Mouse (Mus musculus) intestine, embryonic 16.5 days (tissue): ENCODE measurements around the gene Taf1d. TPM values are rescaled to one million over a fixed set of nuclear protein-coding genes. Genes with fewer than 3 reads are reported as not detected.
"Not testable (repeated sequence)": the region's sequence is repeated elsewhere in the genome, so short reads cannot be mapped to it uniquely, and the experiment has no call there.

ENCODE experiments used
- ATAC-seq: fragments of 200-750 bp; cut with Nextera tagmentation; 2 replicates; pipeline ENCODE4 v1.8.0; 2017; ENCODE audit warnings: moderate TSS enrichment, moderate library complexity
- H3K27ac ChIP-seq: fragments of 300-500 bp; sonication (generic); 2 replicates; pipeline ENCODE4 v1.5.1; 2014; ENCODE audit warnings: mild to moderate bottlenecking, low read length
- H3K27me3 ChIP-seq: fragments of 300-500 bp; sonication (generic); replicated peaks from 2 replicates; pipeline ENCODE4 v1.6.1; 2014; ENCODE audit warnings: low read length, control low read depth, mixed read lengths; ENCODE audit not compliant: control insufficient read depth, insufficient read depth
- H3K36me3 ChIP-seq: fragments of 300-500 bp; sonication (generic); 2 replicates; pipeline ENCODE4 v1.6.1; 2014; ENCODE audit warnings: low read length, control low read depth; ENCODE audit not compliant: control insufficient read depth, insufficient read depth
- H3K4me1 ChIP-seq: fragments of 300-500 bp; sonication (generic); 2 replicates; pipeline ENCODE4 v1.6.1; 2014; ENCODE audit warnings: low read length, control low read depth, mixed read lengths; ENCODE audit not compliant: control insufficient read depth, insufficient read depth
- H3K4me2 ChIP-seq: fragments of 300-500 bp; sonication (generic); 2 replicates; pipeline ENCODE4 v1.6.1; 2014; ENCODE audit warnings: low read depth, low read length, control low read depth
- H3K4me3 ChIP-seq: fragments of 300-500 bp; sonication (generic); 2 replicates; pipeline ENCODE4 v1.5.1; 2014; ENCODE audit warnings: mild to moderate bottlenecking, low read length
- H3K9ac ChIP-seq: fragments of 300-500 bp; sonication (generic); 2 replicates; pipeline ENCODE4 v1.6.1; 2014; ENCODE audit warnings: low read depth, low read length
- H3K9me3 ChIP-seq: fragments of 300-500 bp; sonication (generic); 2 replicates; pipeline ENCODE4 v1.6.1; 2016; ENCODE audit warnings: low read length, control low read depth; ENCODE audit not compliant: control insufficient read depth
- WGBS: fragments of 180-500 bp; shearing (Covaris S2); extraction: QIAGEN DNeasy Blood & Tissue Kit; methylation state at CpG from one replicate; pipeline ENCODE4 v1.1.7; 2014; 5-methylcytosine and 5-hydroxymethylcytosine counted together
- polyA plus RNA-seq: library from polyadenylated mRNA; unstranded; fragments of >200 nt; fragmentation: Nextera tagmentation; extraction: Ambion mirVana; gene quantifications from 2 replicates; pipeline ENCODE4 v1.2.1, GENCODE M21; 2015

The Taf1d gene
- polyA plus RNA-seq, 1 experiment from 2014 or later, result 56.9 TPM

DNA sequence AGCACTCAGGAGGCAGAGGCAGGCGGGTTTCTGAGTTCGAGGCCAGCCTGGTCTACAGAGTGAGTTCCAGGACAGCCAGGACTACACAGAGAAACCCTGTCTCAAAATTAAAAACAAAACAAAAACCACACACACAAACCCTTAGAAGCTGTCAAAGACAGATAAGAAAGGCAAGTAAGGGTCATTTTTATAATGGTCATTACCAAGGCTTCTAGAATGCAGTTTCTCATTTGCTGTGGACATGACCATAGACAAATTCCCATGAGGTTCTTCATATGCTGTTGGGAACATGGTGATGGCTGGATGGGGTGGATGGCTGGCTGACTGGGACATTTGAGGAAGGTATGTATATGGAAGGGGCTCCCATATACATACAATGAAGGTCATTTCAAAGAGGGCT, 10.3 kb downstream of the Taf1d start:
- peaks cover 18% of the 10 kb centered on the region for H3K36me3 ChIP-seq
- H3K4me1 ChIP-seq, H3K4me3 ChIP-seq, H3K27me3 ChIP-seq, ATAC-seq, H3K9me3 ChIP-seq, H3K4me2 ChIP-seq, H3K27ac ChIP-seq, H3K9ac ChIP-seq: not testable (repeated sequence)
- WGBS, result 89% methylated on average over 1 of the region's 2 CpGs

- 53% methylated on average over 5 of the region's 5 CpGs for WGBS
- H3K36me3 ChIP-seq, result peaks cover 20% of the 10 kb centered on the region
These were observed 11.5 kb downstream of the Taf1d start for GRCm38 (mm10) chr9:15317223-15318169.

DNA sequence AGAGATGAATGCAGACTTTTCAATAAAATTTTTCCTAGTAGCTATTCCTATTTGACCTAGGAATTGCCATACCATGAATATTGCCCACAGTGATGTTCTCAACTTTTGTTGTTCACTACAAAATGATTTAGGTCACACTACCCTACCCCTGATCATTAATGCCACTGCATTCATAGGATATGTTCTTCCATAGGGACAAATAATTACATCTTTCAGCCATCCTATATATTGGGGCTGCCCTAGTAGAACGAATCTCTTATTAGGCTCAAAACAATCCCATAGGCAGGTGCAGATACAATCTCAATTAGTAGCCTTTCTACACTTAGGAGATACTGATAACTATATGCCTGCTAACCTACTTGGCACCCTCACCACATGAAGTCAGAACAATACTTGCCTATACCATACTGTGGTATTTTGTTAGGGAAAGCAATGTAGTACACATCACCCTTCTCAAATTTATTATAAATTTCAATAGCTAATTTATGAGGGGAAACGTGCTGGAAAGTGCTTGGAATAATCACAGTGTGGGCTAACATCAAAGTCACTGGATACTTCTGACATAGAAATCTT, 12.2 kb downstream of the Taf1d start:
- Histone ChIP-seq H3K27me3 (no peaks in the 10 kb centered on the region), H3K4me1 (no peaks in the 10 kb centered on the region), H3K4me2 (no peak overlapping the region), H3K36me3 (peaks cover 20% of the 10 kb centered on the region), H3K4me3 (no peak overlapping the region), H3K27ac (no peak overlapping the region), H3K9me3 (no peaks in the 10 kb centered on the region), H3K9ac (no peak overlapping the region)
- no peak for ATAC-seq
- WGBS, result 69% methylated on average over 2 of the region's 2 CpGs

More at GRCm38 (mm10) chr9:15317223-15318169, 11.5 kb downstream of the Taf1d start:
- Histone ChIP-seq H3K27ac (no peak overlapping the region), H3K9me3 (no peaks in the 10 kb centered on the region), H3K9ac (no peak overlapping the region), H3K27me3 (no peaks in the 10 kb centered on the region), H3K4me1 (no peaks in the 10 kb centered on the region), H3K4me3 (no peak overlapping the region), H3K4me2 (no peak overlapping the region)
- ATAC-seq, result no peak

DNA sequence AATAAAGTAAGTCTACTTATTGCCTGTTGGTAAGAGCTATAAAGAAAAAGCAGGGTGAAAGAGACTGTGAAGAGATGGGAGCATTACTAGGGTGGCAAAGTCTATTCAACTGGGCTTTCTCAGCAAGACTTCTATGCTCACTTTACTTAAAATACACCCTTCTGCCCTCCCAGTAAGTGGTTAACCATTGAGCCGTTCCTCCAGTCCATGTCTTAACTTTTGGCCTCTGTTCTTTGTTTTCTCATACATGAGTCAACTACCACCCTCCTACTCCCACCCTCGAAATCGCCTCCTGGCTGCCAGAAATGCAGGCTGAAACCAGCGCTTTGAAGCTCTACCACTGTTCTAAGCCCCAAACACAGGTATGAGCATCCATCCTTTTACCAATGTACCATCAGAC, 31.8 kb downstream of the Taf1d start:
- Histone ChIP-seq H3K9me3 (no peaks in the 10 kb centered on the region), H3K4me2 (no peak overlapping the region), H3K36me3 (peaks cover 7% of the 10 kb centered on the region; the same call in 1 of the 2 replicates), H3K4me3 (no peak overlapping the region), H3K4me1 (no peaks in the 10 kb centered on the region), H3K9ac (no peak overlapping the region), H3K27ac (no peak overlapping the region), H3K27me3 (no peaks in the 10 kb centered on the region)
- no peak for ATAC-seq
- 90% methylated on average over 4 of the region's 4 CpGs for WGBS

- no peak for ATAC-seq
- H3K9me3 ChIP-seq, result no peaks in the 10 kb centered on the region
- H3K4me2 ChIP-seq, result no peak overlapping the region
- H3K4me1 ChIP-seq, result no peaks in the 10 kb centered on the region
- H3K27ac ChIP-seq, result no peak overlapping the region
- no peaks in the 10 kb centered on the region for H3K36me3 ChIP-seq
- no peak overlapping the region for H3K4me3 ChIP-seq
- no peak overlapping the region for H3K9ac ChIP-seq
- no peaks in the 10 kb centered on the region for H3K27me3 ChIP-seq
- 81% methylated on average over 2 of the region's 2 CpGs for WGBS
These were observed 43.9 kb downstream of the Taf1d start for GRCm38 (mm10) chr9:15349925-15350324.

DNA sequence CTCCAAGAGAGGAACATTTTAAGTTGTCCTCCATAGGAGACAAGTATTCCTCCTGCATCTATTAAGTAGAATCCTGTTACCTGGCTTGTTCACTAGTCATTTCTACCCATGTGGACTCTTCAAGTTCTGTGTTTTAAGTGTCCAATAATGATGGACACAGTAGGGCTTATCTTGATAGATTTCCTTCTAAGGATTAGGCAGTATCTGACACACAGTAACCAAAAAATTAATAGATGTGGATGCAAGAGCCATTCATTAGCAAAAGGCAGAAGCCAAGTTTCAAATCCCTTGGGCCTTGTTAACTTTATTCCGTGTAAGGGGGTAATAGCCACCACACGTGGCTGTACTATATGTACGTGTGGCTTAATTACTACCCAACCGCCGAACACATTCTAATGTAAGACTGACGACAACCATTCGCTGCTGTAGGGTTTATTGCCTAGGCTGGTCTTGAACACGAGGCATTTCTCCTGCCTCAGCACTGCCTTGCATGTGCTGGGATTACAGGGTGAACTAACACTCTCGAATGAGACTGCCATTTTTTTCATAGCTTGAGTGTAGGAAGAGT, 51.0 kb downstream of the Taf1d start:
- H3K4me2 ChIP-seq, result peak overlapping the region; percentile 53
- WGBS, result under 1% methylated on average over 9 of the region's 9 CpGs
- H3K9ac ChIP-seq, result peak overlapping the region; percentile 88
- H3K4me1 ChIP-seq, result peaks cover 6% of the 10 kb centered on the region; the same call in 1 of the 2 replicates
- no peaks in the 10 kb centered on the region for H3K36me3 ChIP-seq
- no peaks in the 10 kb centered on the region for H3K9me3 ChIP-seq
- H3K27me3 ChIP-seq, result no peaks in the 10 kb centered on the region
- peak overlapping the region; percentile 84 for H3K4me3 ChIP-seq
- peak overlapping the region; percentile 59; the same call in 1 of the 2 replicates for H3K27ac ChIP-seq
- ATAC-seq, result peak; percentile 57; the same call in 1 of the 2 replicates

DNA sequence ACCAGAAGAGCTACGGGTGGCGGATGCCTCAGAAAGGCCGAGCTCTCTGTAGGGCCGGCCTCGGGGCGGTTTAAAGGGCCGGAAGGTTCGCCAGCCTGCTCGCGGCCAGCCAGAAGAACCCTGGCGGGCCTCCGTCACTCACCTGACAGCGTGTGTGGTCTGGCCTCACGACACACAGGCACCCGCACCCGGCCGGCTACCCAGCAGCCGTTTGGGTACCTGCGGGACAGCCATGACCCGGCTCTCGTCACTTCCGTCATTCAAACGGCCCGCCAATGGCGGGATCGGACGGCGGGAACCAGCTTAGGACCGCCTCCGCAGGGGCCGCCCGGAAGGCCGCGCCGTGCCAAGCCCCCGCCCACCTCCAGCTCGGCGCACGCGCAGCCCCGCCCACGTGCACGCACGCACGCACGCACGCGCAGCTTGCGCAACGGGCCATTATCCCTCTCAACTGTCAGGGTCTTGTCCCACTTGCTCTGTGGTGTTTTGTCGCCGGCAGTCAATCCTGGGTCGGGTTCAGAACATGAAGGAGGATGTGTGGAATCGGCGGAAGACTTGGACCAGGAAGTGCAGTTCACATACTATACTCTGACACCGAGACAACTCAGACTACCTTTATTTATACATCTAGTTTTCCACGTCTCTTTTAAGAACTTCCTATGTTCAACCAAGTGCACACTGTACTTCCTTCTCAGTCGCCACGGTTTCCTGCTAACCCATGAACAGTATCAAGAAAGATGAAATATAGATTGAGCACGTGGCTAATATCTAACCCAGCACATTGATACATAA, 51.7 kb downstream of the Taf1d start, which contains the start of gene Cep295:
TSS of gene Cep295 (minus strand) at position 305 of the 792 bp plus-strand sequence.
- peak within 1 kb of the TSS; percentile 58 for H3K4me2 ChIP-seq
- H3K4me3 ChIP-seq, result peak within 1 kb of the TSS; percentile 84
- no peaks in the 10 kb centered on the region for H3K36me3 ChIP-seq
- H3K4me1 ChIP-seq, result peaks cover 6% of the 10 kb centered on the region; the same call in 1 of the 2 replicates
- H3K27me3 ChIP-seq, result no peaks in the 10 kb centered on the region
- WGBS, result 2% methylated on average over 60 of the region's 60 CpGs
- H3K9ac ChIP-seq, result peak within 1 kb of the TSS; percentile 88
- no peaks in the 10 kb centered on the region for H3K9me3 ChIP-seq
- ATAC-seq, result peak; percentile 100
- peak within 1 kb of the TSS; percentile 59 for H3K27ac ChIP-seq

- H3K27ac ChIP-seq, result no peak overlapping the region
- H3K4me2 ChIP-seq, result no peak overlapping the region
- no peaks in the 10 kb centered on the region for H3K4me1 ChIP-seq
- no peaks in the 10 kb centered on the region for H3K36me3 ChIP-seq
- no peaks in the 10 kb centered on the region for H3K27me3 ChIP-seq
- no peaks in the 10 kb centered on the region for H3K9me3 ChIP-seq
- no peak for ATAC-seq
- 67% methylated on average over 1 of the region's 1 CpGs for WGBS
- no peak overlapping the region for H3K9ac ChIP-seq
- H3K4me3 ChIP-seq, result no peak overlapping the region
These were observed 58.8 kb downstream of the Taf1d start for GRCm38 (mm10) chr9:15364843-15365242.
